Mouse (Mus musculus) neural tube, embryonic 13.5 days (tissue): ENCODE data around the gene D10Jhu81e. TPM values are rescaled to one million over a fixed set of nuclear protein-coding genes. Genes with fewer than 3 reads are reported as not detected.
A peak's percentile ranks its signal among the peaks of the same experiment; 100 is the strongest.

Experiments used
- ATAC-seq: fragments of 200-750 bp; cut with Nextera tagmentation; 2 replicates; pipeline ENCODE4 v1.8.0; 2017; ENCODE audit warnings: low read depth, mild to moderate bottlenecking, moderate TSS enrichment, moderate library complexity
- H3K27ac ChIP-seq: fragments of 300-500 bp; sonication (generic); replicated peaks from 2 replicates; pipeline ENCODE4 v1.5.1; 2015; ENCODE audit warnings: moderate library complexity, mild to moderate bottlenecking, inconsistent platforms
- H3K27me3 ChIP-seq: fragments of 300-500 bp; sonication (generic); 2 replicates; pipeline ENCODE4 v1.6.1; 2015; ENCODE audit warnings: mild to moderate bottlenecking, inconsistent platforms
- H3K36me3 ChIP-seq: fragments of 300-500 bp; sonication (generic); 2 replicates; pipeline ENCODE4 v1.6.1; 2015; ENCODE audit warnings: mild to moderate bottlenecking, inconsistent platforms
- H3K4me1 ChIP-seq: fragments of 300-500 bp; sonication (generic); replicated peaks from 2 replicates; pipeline ENCODE4 v1.6.1; 2015; ENCODE audit warnings: inconsistent platforms
- H3K4me2 ChIP-seq: fragments of 300-500 bp; sonication (generic); 2 replicates; pipeline ENCODE4 v1.6.1; 2015; ENCODE audit warnings: inconsistent platforms, mild to moderate bottlenecking, moderate library complexity
- H3K4me3 ChIP-seq: fragments of 300-500 bp; sonication (generic); 2 replicates; pipeline ENCODE4 v1.5.1; 2015; ENCODE audit warnings: mild to moderate bottlenecking, inconsistent platforms
- H3K9ac ChIP-seq: fragments of 300-500 bp; sonication (generic); 2 replicates; pipeline ENCODE4 v1.6.1; 2015; ENCODE audit warnings: moderate library complexity, mild to moderate bottlenecking, inconsistent platforms
- H3K9me3 ChIP-seq: fragments of 300-500 bp; sonication (generic); 2 replicates; pipeline ENCODE4 v1.6.1; 2016; ENCODE audit warnings: inconsistent platforms
- whole genome bisulfite sequencing: fragments of 180-500 bp; shearing (Covaris S2); methylation state at CpG from one replicate; pipeline ENCODE4 v1.1.7; 2015; 5-methylcytosine and 5-hydroxymethylcytosine counted together
- polyA plus RNA-seq: library from polyadenylated mRNA; unstranded; fragments of >200 nt; fragmentation: Nextera tagmentation; extraction: Ambion mirVana; gene quantifications from 2 replicates; pipeline ENCODE4 v1.2.1, GENCODE M21; 2015

The D10Jhu81e gene
- polyA plus RNA-seq, 1 experiment from 2014 or later = 20.8 TPM

DNA sequence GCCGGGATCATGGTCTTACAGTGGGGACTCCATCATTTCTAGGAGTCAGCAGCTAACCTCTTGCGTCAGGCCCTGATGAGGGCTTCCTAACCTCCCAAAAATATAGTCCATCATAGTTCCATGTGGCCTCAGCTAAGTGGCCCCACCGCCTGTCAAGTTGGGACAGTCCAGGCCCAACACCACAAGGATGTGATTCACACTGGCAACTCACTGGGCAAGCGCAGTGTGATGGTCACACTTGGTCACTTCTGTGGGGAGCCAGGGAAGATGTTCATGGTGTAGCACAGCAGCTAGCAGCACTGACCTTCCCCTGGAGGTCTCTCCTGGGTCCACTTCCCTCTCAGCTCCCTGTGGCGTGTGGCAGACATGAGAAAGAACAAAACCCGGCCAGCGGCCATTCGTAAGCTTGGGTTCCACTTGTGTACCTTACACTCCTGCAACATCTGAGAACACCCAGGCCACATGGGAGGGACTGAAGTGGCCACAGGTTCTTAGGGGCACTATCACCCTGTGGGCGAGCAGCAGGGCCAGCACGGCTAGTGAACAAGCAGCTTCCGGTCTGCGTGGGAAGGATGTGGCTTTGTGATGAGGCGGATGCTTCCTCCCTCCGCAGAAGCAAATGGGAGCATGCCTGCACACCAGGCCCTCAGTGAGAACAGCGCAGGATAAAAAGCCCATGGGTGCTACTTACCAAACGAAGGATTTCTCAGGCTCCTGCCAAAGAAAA is 9.1 kb downstream of the D10Jhu81e start:
- no peak overlapping the region for H3K27ac ChIP-seq
- no peak overlapping the region for H3K4me2 ChIP-seq
- no peaks in the 10 kb centered on the region for H3K9me3 ChIP-seq
- peaks cover 49% of the 10 kb centered on the region for H3K36me3 ChIP-seq
- WGBS = 87% methylated on average over 16 of the region's 16 CpGs
- ATAC-seq = peak; percentile 8; the same call in 1 of the 2 replicates
- no peak overlapping the region for H3K9ac ChIP-seq
- no peak overlapping the region for H3K4me3 ChIP-seq
- peaks cover 9% of the 10 kb centered on the region for H3K4me1 ChIP-seq
- H3K27me3 ChIP-seq = no peaks in the 10 kb centered on the region

DNA sequence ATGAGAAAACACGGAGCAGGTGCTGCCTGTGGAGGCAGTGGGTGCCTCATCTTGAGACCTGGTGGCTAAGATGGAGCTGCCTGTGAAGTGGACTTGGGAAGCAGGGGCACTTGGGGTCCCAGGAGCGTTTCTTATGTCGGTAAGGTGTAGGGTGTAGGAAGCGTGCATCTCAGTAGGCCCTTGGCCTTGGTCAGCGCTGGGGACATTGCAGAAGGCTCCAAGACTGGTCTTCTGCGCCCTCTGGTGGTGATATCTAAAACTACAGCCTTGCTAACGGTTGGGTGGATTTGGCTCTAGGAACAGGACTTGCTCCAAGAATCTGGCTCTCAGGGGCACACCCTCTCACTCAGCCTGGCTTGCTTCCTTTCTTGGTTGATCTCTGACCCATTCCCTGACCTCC is 9.7 kb downstream of the D10Jhu81e start:
- Histone ChIP-seq H3K4me1 (peaks cover 9% of the 10 kb centered on the region), H3K9ac (peak overlapping the region; percentile 49; the same call in 1 of the 2 replicates), H3K27me3 (no peaks in the 10 kb centered on the region), H3K9me3 (no peaks in the 10 kb centered on the region), H3K4me2 (peak overlapping the region; percentile 44), H3K27ac (no peak overlapping the region), H3K4me3 (no peak overlapping the region), H3K36me3 (peaks cover 44% of the 10 kb centered on the region)
- peak; percentile 80 for ATAC-seq
- 3% methylated on average over 7 of the region's 7 CpGs for whole genome bisulfite sequencing

DNA sequence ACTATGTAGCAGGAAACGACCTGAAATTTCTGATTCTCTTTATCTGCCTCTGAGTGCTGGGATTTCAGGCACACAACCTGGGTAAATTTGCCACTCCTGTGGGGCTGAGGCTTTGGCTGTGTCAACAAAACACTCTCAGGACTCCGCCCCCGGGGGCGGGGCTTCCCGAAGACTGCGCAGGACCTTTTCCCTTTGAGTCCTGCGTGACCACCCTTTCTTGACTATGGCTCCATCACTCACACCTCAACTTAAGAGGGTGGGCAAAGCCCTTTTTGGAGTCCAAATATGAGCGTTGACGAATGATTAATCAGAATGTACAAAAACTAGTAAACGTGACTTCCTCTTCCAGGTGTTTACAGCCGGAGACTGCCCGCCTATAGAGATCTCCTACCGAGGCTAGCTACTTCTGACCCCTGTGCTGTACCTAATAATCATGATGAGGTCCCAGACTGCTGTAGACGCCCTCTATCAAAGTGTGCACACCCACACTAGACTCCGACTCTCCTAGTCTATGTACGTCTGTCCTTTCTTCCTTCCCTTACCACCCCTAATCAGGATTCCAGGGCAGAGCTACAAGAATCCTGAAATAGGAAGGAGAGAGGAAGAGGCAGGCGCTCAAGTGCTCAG is 10.2 kb downstream of the D10Jhu81e start:
- Histone ChIP-seq H3K27me3 (no peaks in the 10 kb centered on the region), H3K36me3 (peaks cover 38% of the 10 kb centered on the region), H3K9ac (peak overlapping the region; percentile 49), H3K27ac (no peak overlapping the region), H3K4me3 (no peak overlapping the region), H3K4me2 (peak overlapping the region; percentile 44), H3K9me3 (no peaks in the 10 kb centered on the region), H3K4me1 (peaks cover 9% of the 10 kb centered on the region)
- 13% methylated on average over 17 of the region's 17 CpGs for WGBS
- ATAC-seq = peak; percentile 33; the same call in 1 of the 2 replicates

DNA sequence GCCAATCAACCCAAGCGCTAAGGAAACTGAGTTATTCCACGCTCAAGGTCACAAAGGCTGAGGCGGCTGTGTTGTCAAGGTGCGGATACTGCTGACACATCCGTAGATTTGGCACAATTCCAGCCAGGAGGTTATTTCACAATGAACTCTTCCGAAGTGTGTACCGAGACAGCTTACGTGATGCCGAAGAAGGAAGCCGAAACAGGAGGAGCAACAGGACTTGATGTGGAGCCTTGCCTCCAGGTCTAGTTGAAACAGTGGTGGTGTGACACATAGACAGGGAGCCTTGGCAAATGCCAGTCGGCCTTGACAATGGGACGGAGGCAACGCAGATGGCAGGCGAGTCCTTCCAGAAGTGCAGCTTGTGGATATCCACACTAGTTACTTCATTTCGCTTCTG is 11.5 kb downstream of the D10Jhu81e start:
- Histone ChIP-seq H3K4me3 (no peak overlapping the region), H3K36me3 (peaks cover 27% of the 10 kb centered on the region), H3K27ac (no peak overlapping the region), H3K4me1 (peaks cover 9% of the 10 kb centered on the region), H3K27me3 (no peaks in the 10 kb centered on the region), H3K9ac (no peak overlapping the region), H3K4me2 (no peak overlapping the region), H3K9me3 (no peaks in the 10 kb centered on the region)
- WGBS = 88% methylated on average over 15 of the region's 15 CpGs
- no peak for ATAC-seq

DNA sequence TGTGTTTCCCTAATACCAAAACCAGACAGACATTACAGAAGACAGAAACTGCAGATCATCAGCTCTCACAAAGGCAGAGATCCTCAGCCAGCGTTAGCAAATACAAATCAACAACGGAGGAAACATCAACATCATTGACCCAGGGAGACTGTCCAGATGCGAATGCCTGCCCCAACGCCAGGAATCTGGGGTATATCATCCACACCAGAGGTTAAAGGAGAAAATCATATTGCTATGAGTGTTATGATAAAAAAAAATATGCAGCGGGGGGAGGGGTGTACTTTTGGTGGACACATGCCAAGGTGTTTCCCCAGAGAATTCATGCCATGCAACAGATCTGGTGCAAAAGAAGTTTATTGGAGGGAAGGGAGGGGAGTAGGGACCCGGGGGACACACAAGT is 12.7 kb downstream of the D10Jhu81e start:
- no peaks in the 10 kb centered on the region for H3K27me3 ChIP-seq
- H3K27ac ChIP-seq = no peak overlapping the region
- WGBS = 86% methylated on average over 6 of the region's 6 CpGs
- H3K36me3 ChIP-seq = peaks cover 16% of the 10 kb centered on the region; the same call in 1 of the 2 replicates
- H3K4me3 ChIP-seq = no peak overlapping the region
- no peak overlapping the region for H3K9ac ChIP-seq
- H3K4me1 ChIP-seq = peaks cover 9% of the 10 kb centered on the region
- no peak for ATAC-seq
- no peak overlapping the region for H3K4me2 ChIP-seq
- H3K9me3 ChIP-seq = no peaks in the 10 kb centered on the region

DNA sequence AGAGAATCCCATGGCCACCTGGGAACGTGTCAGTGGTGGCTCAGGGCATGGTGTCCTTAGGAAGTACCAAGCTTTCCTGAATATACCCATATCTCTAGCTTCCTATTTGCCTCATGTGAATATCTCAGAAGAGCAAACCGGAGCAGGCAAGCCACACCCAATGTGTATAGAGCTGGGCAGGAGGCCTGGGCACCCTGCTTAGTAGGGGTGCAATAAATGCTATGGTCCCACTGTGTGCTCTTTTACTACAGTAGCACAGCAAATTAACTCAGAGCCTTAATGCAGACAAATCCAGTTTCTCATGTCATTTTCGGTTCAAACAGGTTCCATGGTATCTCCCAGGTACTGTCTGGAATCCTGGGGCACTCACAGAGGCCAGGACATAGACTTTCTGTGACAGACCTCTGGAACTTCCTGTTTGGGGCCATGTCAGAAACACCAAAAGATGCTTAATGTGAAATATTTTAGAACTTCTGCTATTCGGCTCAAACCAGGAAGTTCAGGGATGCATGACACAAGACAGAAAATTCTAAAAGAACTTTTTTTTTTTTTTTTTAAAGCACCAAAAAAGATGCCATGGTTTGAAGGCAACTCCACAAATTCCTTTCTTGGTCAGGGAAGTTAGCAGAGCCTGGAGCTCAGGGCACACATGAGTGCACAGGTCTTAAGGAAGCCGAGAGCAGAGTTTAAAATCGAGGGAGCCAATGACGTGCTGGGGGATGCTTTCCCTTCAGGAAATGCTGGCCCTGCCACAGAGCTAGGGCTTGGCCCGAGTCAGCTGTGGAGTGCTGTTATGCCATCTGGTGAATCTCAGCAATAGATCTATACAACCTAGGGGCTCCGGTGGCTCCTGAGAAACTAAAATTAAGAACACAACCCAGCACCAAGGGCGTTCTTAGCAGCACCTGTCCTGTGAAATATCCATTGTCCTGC is 20.5 kb downstream of the D10Jhu81e start:
- ATAC-seq = no peak
- H3K9ac ChIP-seq = no peak overlapping the region
- no peaks in the 10 kb centered on the region for H3K4me1 ChIP-seq
- no peak overlapping the region for H3K4me2 ChIP-seq
- H3K9me3 ChIP-seq = no peaks in the 10 kb centered on the region
- H3K4me3 ChIP-seq = no peak overlapping the region
- no peaks in the 10 kb centered on the region for H3K27me3 ChIP-seq
- no peaks in the 10 kb centered on the region for H3K36me3 ChIP-seq
- 75% methylated on average over 10 of the region's 10 CpGs for WGBS
- H3K27ac ChIP-seq = no peak overlapping the region

DNA sequence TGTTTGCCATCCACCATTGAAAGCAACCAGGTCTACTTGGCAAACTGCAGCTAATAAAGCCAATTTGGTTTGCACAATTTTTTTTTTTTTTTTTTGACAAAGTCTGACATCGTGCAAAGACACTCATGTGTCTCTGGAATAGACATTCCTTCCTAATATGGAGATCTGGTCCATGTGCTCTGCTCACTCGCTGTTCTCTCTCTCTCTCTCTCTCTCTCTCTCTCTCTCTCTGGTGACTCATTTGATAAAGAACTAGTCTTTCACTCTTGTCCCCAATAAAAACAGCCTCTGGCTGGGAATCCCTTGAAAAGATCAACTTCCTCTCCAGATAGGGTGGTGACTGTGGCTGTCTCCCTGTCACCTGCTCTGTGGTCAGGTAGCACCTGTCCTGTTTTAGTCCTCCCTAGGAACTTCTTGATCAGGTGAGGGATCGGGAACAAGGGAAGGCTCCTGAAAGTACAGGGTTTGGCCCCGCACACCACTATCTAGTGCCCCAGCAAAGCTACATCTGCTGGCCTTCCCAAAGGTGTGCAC is 21.6 kb downstream of the D10Jhu81e start:
- H3K4me3 ChIP-seq = no peak overlapping the region
- H3K4me1 ChIP-seq = no peaks in the 10 kb centered on the region
- no peak overlapping the region for H3K9ac ChIP-seq
- WGBS = 83% methylated on average over 4 of the region's 4 CpGs
- H3K9me3 ChIP-seq = no peaks in the 10 kb centered on the region
- H3K27me3 ChIP-seq = no peaks in the 10 kb centered on the region
- H3K27ac ChIP-seq = no peak overlapping the region
- no peak for ATAC-seq
- no peaks in the 10 kb centered on the region for H3K36me3 ChIP-seq
- H3K4me2 ChIP-seq = no peak overlapping the region

DNA sequence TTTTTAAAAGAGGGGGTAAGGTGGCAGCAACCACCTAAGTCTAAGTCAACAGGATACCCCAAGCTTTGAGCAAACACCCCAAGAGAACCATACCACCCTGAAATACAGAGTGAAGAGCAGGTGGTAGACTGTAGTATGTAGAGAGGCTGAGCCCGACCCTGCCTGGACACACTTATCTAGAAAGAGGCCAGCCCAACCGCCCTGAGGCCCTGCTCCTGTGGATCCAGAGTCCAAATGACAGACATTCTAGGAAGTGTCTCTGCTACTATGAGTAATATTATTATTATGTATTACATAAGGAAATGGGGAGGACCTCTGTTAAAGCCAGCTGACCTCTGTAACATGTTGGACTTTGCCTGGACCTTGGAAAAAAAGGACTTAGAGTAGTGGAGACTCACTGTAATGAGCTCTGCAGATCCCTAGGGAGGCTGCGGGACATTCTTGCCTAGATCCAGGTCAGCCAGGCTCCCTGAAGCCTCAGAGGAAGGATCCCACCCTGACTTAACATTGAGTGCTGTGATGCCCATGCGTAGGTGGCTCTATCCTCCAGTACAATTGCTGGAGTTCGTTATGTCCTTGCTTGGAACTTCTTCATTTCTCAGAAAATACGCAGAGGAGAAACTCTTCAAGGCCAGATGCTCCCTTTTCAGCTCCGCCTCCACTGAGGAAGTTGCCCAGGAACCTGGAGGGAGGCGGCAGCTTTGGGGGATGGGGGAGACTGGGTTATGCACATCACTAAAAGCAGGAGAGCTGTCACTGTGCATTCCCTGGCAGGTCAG is 25.7 kb downstream of the D10Jhu81e start:
- H3K9ac ChIP-seq = no peak overlapping the region
- H3K27ac ChIP-seq = no peak overlapping the region
- 67% methylated on average over 8 of the region's 8 CpGs for WGBS
- no peak for ATAC-seq
- no peaks in the 10 kb centered on the region; the same call in 1 of the 2 replicates for H3K4me1 ChIP-seq
- no peaks in the 10 kb centered on the region for H3K36me3 ChIP-seq
- no peaks in the 10 kb centered on the region for H3K27me3 ChIP-seq
- H3K9me3 ChIP-seq = no peaks in the 10 kb centered on the region
- no peak overlapping the region for H3K4me2 ChIP-seq
- no peak overlapping the region for H3K4me3 ChIP-seq

DNA sequence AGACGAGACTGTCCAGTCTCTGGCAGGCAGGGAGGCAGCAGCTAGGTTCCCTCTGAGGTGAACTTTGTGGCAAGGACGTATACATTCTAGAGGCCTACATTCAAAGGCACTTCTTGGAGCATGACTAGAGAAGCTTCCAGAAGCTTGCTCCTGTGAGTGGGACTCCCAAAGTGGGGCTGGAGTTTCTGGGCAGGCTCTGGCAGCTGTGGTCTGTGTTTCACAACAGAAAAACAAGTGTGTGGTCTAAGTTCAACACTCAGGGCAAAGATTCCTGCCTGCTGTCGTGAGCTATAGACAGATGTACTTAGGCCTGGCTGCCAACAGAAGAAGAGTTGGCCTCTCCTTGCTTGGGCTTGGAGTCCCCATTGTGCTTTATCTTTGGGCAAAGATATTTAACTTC is 28.7 kb downstream of the D10Jhu81e start:
- H3K4me2 ChIP-seq = no peak overlapping the region
- H3K9me3 ChIP-seq = no peaks in the 10 kb centered on the region
- ATAC-seq = no peak
- no peaks in the 10 kb centered on the region; the same call in 1 of the 2 replicates for H3K4me1 ChIP-seq
- no peaks in the 10 kb centered on the region for H3K36me3 ChIP-seq
- no peak overlapping the region for H3K4me3 ChIP-seq
- WGBS = 76% methylated on average over 3 of the region's 3 CpGs
- H3K9ac ChIP-seq = no peak overlapping the region
- H3K27ac ChIP-seq = no peak overlapping the region
- no peaks in the 10 kb centered on the region for H3K27me3 ChIP-seq

DNA sequence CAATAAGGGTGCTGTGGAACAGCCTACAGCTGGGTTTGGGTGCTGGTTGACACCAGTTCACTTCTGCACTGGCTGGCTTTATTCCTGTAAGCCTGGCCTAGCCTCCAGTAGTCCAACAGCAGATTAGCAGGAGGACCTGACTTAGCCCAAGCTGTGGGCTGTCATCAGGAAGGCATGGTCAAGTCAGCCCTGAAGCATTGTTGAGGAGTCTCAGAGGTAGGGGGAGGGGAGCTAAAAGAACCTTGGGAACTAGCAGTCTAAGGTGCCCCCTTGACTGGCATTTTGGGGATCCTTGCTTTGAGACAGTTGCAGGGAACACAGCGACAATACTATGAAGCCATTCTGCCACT is 29.4 kb downstream of the D10Jhu81e start:
- WGBS = 96% methylated on average over 1 of the region's 1 CpGs
- H3K27me3 ChIP-seq = no peaks in the 10 kb centered on the region
- H3K9ac ChIP-seq = no peak overlapping the region
- ATAC-seq = no peak
- H3K36me3 ChIP-seq = no peaks in the 10 kb centered on the region
- H3K4me3 ChIP-seq = no peak overlapping the region
- no peak overlapping the region for H3K27ac ChIP-seq
- H3K4me2 ChIP-seq = no peak overlapping the region
- H3K4me1 ChIP-seq = peaks cover 4% of the 10 kb centered on the region
- no peaks in the 10 kb centered on the region for H3K9me3 ChIP-seq

DNA sequence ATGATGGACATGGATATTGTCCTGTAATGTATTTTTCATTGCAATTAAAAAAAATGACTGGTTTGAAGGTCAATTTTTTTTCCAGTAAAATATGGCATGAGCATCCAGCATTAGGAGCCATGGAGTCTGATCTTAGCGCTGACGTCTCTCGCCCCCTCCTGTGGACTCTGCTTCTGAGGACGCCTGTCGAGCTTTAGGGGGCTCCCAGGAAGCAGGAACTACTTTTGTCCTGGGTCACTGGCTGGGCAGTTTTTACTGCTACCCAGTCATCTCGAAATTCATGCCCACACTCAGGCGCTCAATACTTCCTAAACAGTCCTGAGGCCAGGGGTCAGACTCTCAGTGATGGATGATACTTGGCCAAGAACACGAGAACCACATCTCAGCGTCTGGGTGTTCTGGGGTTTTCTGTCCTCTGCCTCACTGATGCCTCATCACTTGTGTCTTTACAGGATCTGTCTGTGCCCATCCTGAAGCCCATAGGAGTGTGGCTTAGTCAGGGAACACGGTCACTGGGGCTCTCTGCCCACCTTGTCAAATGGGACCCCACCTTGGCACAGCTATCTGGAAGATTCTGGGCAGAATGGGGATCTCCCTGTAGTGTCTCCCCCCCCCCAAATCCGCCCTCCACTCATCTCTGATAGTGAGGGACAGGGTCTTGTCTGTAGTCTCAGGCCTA is 29.9 kb downstream of the D10Jhu81e start:
- Histone ChIP-seq H3K4me1 (peaks cover 9% of the 10 kb centered on the region), H3K27ac (no peak overlapping the region), H3K9me3 (no peaks in the 10 kb centered on the region), H3K27me3 (no peaks in the 10 kb centered on the region), H3K9ac (no peak overlapping the region), H3K4me2 (no peak overlapping the region), H3K36me3 (no peaks in the 10 kb centered on the region), H3K4me3 (no peak overlapping the region)
- no peak for ATAC-seq
- WGBS = 69% methylated on average over 11 of the region's 11 CpGs
